Mouse (Mus musculus) liver, embryonic 13.5 days (tissue): Measurements from ENCODE around the gene Ankrd2. TPM values are rescaled to one million over a fixed set of nuclear protein-coding genes. Genes with fewer than 3 reads are reported as not detected.

Experiments used
- ATAC-seq: fragments of 200-750 bp; cut with Nextera tagmentation; 2 replicates; pipeline ENCODE4 v1.8.0; 2017; ENCODE audit warnings: low read depth, mild to moderate bottlenecking, moderate number of reproducible peaks, moderate library complexity
- DNase-seq: peaks from one replicate; pipeline ENCODE4 v3.0.0; 2022
- H3K27ac ChIP-seq: fragments of 300-500 bp; sonication (generic); 2 replicates; pipeline ENCODE4 v1.5.1; 2015; ENCODE audit warnings: moderate library complexity, mild to moderate bottlenecking, inconsistent platforms
- H3K27me3 ChIP-seq: fragments of 300-500 bp; sonication (generic); 2 replicates; pipeline ENCODE4 v1.6.1; 2015; ENCODE audit warnings: mild to moderate bottlenecking, inconsistent platforms
- H3K36me3 ChIP-seq: fragments of 300-500 bp; sonication (generic); 2 replicates; pipeline ENCODE4 v1.6.1; 2015; ENCODE audit warnings: mild to moderate bottlenecking, inconsistent platforms
- H3K4me1 ChIP-seq: fragments of 300-500 bp; sonication (generic); replicated peaks from 2 replicates; pipeline ENCODE4 v1.6.1; 2015; ENCODE audit warnings: inconsistent platforms
- H3K4me2 ChIP-seq: fragments of 300-500 bp; sonication (generic); 2 replicates; pipeline ENCODE4 v1.6.1; 2015; ENCODE audit warnings: inconsistent platforms, mild to moderate bottlenecking, moderate library complexity
- H3K4me3 ChIP-seq: fragments of 300-500 bp; sonication (generic); replicated peaks from 2 replicates; pipeline ENCODE4 v1.5.1; 2015; ENCODE audit warnings: mild to moderate bottlenecking, inconsistent platforms
- H3K9ac ChIP-seq: fragments of 300-500 bp; sonication (generic); 2 replicates; pipeline ENCODE4 v1.6.1; 2015; ENCODE audit warnings: mild to moderate bottlenecking, inconsistent platforms
- H3K9me3 ChIP-seq: fragments of 300-500 bp; sonication (generic); replicated peaks from 2 replicates; pipeline ENCODE4 v1.6.1; 2016; ENCODE audit warnings: inconsistent platforms
- WGBS: fragments of 180-500 bp; shearing (Covaris S2); methylation state at CpG from one replicate; pipeline ENCODE4 v1.1.7; 2015; ENCODE audit not compliant: insufficient replicate concordance; 5-methylcytosine and 5-hydroxymethylcytosine counted together
- polyA plus RNA-seq: library from polyadenylated mRNA; unstranded; fragments of >200 nt; fragmentation: Nextera tagmentation; extraction: Ambion mirVana; gene quantifications from 2 replicates; pipeline ENCODE4 v1.2.1, GENCODE M21; 2015

Gene Ankrd2
- polyA plus RNA-seq, 1 experiment from 2014 or later, result 0.15 TPM

- no peak for ATAC-seq
- Histone ChIP-seq H3K4me2 (no peak overlapping the region), H3K27me3 (no peaks in the 10 kb centered on the region), H3K9me3 (no peaks in the 10 kb centered on the region), H3K9ac (no peak overlapping the region), H3K36me3 (no peaks in the 10 kb centered on the region), H3K27ac (no peak overlapping the region), H3K4me1 (peaks cover 16% of the 10 kb centered on the region), H3K4me3 (no peak overlapping the region)
- DNase-seq, result no peak
- WGBS, result 70% methylated on average over 4 of the region's 4 CpGs
These were observed 19.5 kb upstream of the Ankrd2 start for GRCm38 (mm10) chr19:42016251-42016650.

GRCm38 (mm10) chr19:42016840-42017239 is 19.0 kb upstream of the Ankrd2 start:
- 70% methylated on average over 5 of the region's 5 CpGs for WGBS
- H3K9ac ChIP-seq, result no peak overlapping the region
- H3K27ac ChIP-seq, result 0 out of 2 replicates have a peak overlapping the region, but pooled peaks have one; percentile 12
- H3K4me3 ChIP-seq, result no peak overlapping the region
- H3K27me3 ChIP-seq, result no peaks in the 10 kb centered on the region
- DNase-seq (no peak), ATAC-seq (no peak)
- H3K36me3 ChIP-seq, result no peaks in the 10 kb centered on the region
- H3K4me1 ChIP-seq, result peaks cover 16% of the 10 kb centered on the region
- H3K4me2 ChIP-seq, result no peak overlapping the region
- H3K9me3 ChIP-seq, result no peaks in the 10 kb centered on the region

GRCm38 (mm10) chr19:42017399-42018247 is 18.2 kb upstream of the Ankrd2 start:
- H3K9ac ChIP-seq, result no peak overlapping the region
- H3K9me3 ChIP-seq, result no peaks in the 10 kb centered on the region
- H3K4me1 ChIP-seq, result peaks cover 16% of the 10 kb centered on the region
- H3K36me3 ChIP-seq, result no peaks in the 10 kb centered on the region
- ATAC-seq (no peak), DNase-seq (no peak)
- no peaks in the 10 kb centered on the region for H3K27me3 ChIP-seq
- WGBS, result 27% methylated on average over 8 of the region's 8 CpGs
- H3K4me2 ChIP-seq, result no peak overlapping the region
- H3K4me3 ChIP-seq, result no peak overlapping the region
- peak overlapping the region; percentile 12; the same call in 1 of the 2 replicates for H3K27ac ChIP-seq

GRCm38 (mm10) chr19:42019011-42019522 is 16.7 kb upstream of the Ankrd2 start:
- Histone ChIP-seq H3K27me3 (no peaks in the 10 kb centered on the region), H3K36me3 (no peaks in the 10 kb centered on the region), H3K4me3 (no peak overlapping the region), H3K9me3 (no peaks in the 10 kb centered on the region), H3K27ac (0 out of 2 replicates have a peak overlapping the region, but pooled peaks have one; percentile 19), H3K4me2 (no peak overlapping the region), H3K9ac (no peak overlapping the region), H3K4me1 (peaks cover 16% of the 10 kb centered on the region)
- 39% methylated on average over 4 of the region's 4 CpGs for whole genome bisulfite sequencing
- ATAC-seq, result no peak
- DNase-seq, result no peak

DNA sequence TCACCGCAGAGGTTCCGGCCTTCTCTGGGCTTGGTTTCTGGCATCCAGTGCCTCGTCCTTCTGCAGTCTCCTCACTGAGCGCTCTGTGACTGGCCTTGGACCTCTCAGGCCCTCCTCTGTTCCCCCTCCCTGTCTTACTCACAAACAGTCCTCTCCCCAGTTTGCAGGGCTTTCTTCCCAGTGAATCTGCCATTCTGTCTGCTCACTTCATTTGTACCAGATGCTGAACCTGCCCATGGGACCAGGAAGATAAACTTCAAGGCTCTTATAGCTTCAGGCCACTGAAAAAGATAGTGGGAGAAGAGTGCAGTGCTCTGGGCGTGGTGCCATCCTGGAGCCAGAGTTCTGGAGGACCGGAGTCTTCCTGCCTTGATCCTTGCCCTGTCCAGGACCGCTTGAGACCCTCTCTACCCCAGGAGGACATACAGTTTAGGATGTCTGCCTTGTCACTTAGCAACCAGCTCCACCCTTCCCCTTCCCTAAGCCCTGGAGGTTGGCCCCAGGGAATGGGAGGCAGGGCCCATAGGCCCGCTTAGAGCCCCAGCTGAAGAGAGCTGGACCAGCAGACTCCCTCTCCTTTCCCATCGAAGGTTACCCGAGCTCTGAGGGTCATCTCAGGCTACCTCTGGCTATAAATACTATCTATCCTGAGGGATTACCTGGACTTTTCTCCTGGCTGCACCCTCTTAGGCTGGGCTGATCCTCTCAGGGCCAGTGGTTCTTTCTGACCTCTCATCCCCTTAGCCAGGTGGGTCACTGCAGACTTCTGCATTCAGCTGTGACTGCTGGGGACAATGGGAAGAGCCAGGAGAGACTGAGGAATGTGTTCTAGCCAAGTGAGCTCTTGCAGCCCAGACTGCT is 13.9 kb upstream of the Ankrd2 start:
- no peak overlapping the region for H3K27ac ChIP-seq
- peaks cover 14% of the 10 kb centered on the region for H3K4me1 ChIP-seq
- no peak overlapping the region for H3K4me2 ChIP-seq
- ATAC-seq (no peak), DNase-seq (no peak)
- WGBS, result 67% methylated on average over 10 of the region's 10 CpGs
- no peaks in the 10 kb centered on the region for H3K36me3 ChIP-seq
- H3K9ac ChIP-seq, result no peak overlapping the region
- H3K4me3 ChIP-seq, result no peak overlapping the region
- no peaks in the 10 kb centered on the region for H3K9me3 ChIP-seq
- H3K27me3 ChIP-seq, result no peaks in the 10 kb centered on the region

GRCm38 (mm10) chr19:42022542-42022848 is 13.3 kb upstream of the Ankrd2 start:
- whole genome bisulfite sequencing, result 62% methylated on average over 2 of the region's 2 CpGs

GRCm38 (mm10) chr19:42026158-42026557 is 9.6 kb upstream of the Ankrd2 start:
- under 1% methylated on average over 5 of the region's 5 CpGs for WGBS

More at GRCm38 (mm10) chr19:42022542-42022848, 13.3 kb upstream of the Ankrd2 start:
- no peaks in the 10 kb centered on the region for H3K27me3 ChIP-seq
- ATAC-seq (no peak), DNase-seq (no peak)
- no peak overlapping the region for H3K9ac ChIP-seq
- H3K9me3 ChIP-seq, result no peaks in the 10 kb centered on the region
- no peaks in the 10 kb centered on the region for H3K36me3 ChIP-seq
- peaks cover 14% of the 10 kb centered on the region for H3K4me1 ChIP-seq
- H3K27ac ChIP-seq, result no peak overlapping the region
- no peak overlapping the region for H3K4me3 ChIP-seq
- H3K4me2 ChIP-seq, result no peak overlapping the region

DNA sequence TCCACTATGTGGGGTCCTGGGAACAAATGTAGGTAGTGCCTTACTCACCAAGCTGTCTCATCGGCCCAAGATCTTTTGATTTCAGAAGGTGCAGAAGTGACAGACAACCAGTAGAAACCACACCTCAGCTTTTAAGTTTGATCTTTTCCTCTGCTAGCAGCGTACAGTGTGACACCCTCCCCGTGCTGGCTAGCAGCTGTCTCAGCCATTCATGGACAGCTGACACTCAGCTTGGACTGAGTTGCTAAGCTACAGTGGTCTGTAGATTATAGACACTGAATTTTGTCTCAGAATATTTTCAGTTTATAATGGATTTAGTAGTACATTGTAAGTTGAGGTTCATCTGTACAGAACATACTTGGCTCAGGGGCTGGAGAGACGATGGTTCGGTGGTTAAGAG is 4.7 kb upstream of the Ankrd2 start:
- no peaks in the 10 kb centered on the region for H3K36me3 ChIP-seq
- ATAC-seq (no peak), DNase-seq (no peak)
- H3K9me3 ChIP-seq, result no peaks in the 10 kb centered on the region
- H3K27me3 ChIP-seq, result no peaks in the 10 kb centered on the region
- H3K4me2 ChIP-seq, result no peak overlapping the region
- no peak overlapping the region for H3K4me3 ChIP-seq
- 68% methylated on average over 5 of the region's 5 CpGs for WGBS
- no peak overlapping the region for H3K9ac ChIP-seq
- H3K27ac ChIP-seq, result no peak overlapping the region
- peaks cover 5% of the 10 kb centered on the region; the same call in 1 of the 2 replicates for H3K4me1 ChIP-seq

More at GRCm38 (mm10) chr19:42026158-42026557, 9.6 kb upstream of the Ankrd2 start:
- Histone ChIP-seq H3K27me3 (no peaks in the 10 kb centered on the region), H3K36me3 (no peaks in the 10 kb centered on the region), H3K4me2 (no peak overlapping the region), H3K4me1 (no peaks in the 10 kb centered on the region), H3K9me3 (no peaks in the 10 kb centered on the region), H3K4me3 (no peak overlapping the region), H3K27ac (no peak overlapping the region), H3K9ac (no peak overlapping the region)
- DNase-seq (peak; percentile 50), ATAC-seq (peak; percentile 48; the same call in 1 of the 2 replicates)

DNA sequence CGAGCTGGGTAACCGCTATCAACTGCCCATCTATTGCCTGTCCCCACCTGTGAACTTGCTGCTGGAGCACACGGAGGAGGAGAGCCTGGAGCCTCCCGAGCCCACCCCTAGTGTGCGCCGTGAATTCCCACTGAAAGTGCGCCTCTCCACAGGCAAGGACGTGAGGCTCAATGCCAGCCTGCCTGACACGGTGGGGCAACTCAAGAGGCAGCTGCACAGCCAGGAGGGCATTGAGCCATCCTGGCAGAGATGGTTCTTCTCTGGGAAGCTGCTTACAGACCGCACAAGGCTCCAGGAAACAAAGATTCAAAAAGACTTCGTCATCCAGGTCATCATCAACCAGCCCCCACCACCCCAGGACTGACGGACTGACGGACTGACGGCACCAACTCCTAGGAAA is 2.2 kb upstream of the Ankrd2 start:
- Histone ChIP-seq H3K4me3 (no peak overlapping the region), H3K4me2 (no peak overlapping the region), H3K27ac (no peak overlapping the region), H3K36me3 (no peaks in the 10 kb centered on the region), H3K4me1 (peaks cover 5% of the 10 kb centered on the region; the same call in 1 of the 2 replicates), H3K9ac (no peak overlapping the region), H3K27me3 (0 out of 2 replicates have a peak, but pooled peaks cover 6% of the 10 kb centered on the region), H3K9me3 (no peaks in the 10 kb centered on the region)
- 80% methylated on average over 14 of the region's 14 CpGs for WGBS
- DNase-seq, result no peak
- no peak for ATAC-seq

GRCm38 (mm10) chr19:42034146-42034775 is 1.5 kb upstream of the Ankrd2 start:
- DNase-seq (no peak), ATAC-seq (no peak; the same call in 1 of the 2 replicates)
- Histone ChIP-seq H3K9me3 (no peaks in the 10 kb centered on the region), H3K36me3 (no peaks in the 10 kb centered on the region), H3K4me1 (peaks cover 5% of the 10 kb centered on the region; the same call in 1 of the 2 replicates), H3K27me3 (0 out of 2 replicates have a peak, but pooled peaks cover 6% of the 10 kb centered on the region), H3K27ac (no peak overlapping the region), H3K4me2 (no peak overlapping the region), H3K4me3 (no peak overlapping the region), H3K9ac (no peak overlapping the region)
- 49% methylated on average over 9 of the region's 9 CpGs for WGBS
